Mouse (Mus musculus): ENCODE data around the gene Baiap2. TPM values are rescaled to one million over a fixed set of nuclear protein-coding genes. Genes with fewer than 3 reads are reported as not detected.

Gene Baiap2
- polyA plus RNA-seq, 1 experiment, result 78.1 TPM

GRCm38 (mm10) chr11:119961511-119961910 is 18.9 kb downstream of the Baiap2 start:
- no peaks in the 10 kb centered on the region for H3K27me3 ChIP-seq (replicated peaks; ENCODE audit: control insufficient read depth, insufficient read depth, low read length)
- no peaks in the 10 kb centered on the region; the same call in 1 of the 2 replicates for H3K36me3 ChIP-seq (ENCODE audit: control insufficient read depth, insufficient read depth, low read length)
- 0 out of 2 replicates have a peak, but pooled peaks cover 2% of the 10 kb centered on the region for H3K4me1 ChIP-seq (ENCODE audit: control insufficient read depth, insufficient read depth, low read length)
- H3K27ac ChIP-seq (ENCODE audit: insufficient read depth, low read depth, low read length), result no peak overlapping the region
- H3K4me3 ChIP-seq (ENCODE audit: insufficient read depth, low read depth, low read length), result no peak overlapping the region
- WGBS, result 75% methylated on average over 3 of the region's 3 CpGs
- no peak for DNase-seq
- TF ChIP-seq CTCF (conservative IDR thresholded peaks at IDR 0.05; ENCODE audit: insufficient read depth, insufficient read length, low read depth, low read length) (no peak), POLR2A (IDR thresholded peaks at IDR 0.05; ENCODE audit: low read depth, low read length) (no peak)

DNA sequence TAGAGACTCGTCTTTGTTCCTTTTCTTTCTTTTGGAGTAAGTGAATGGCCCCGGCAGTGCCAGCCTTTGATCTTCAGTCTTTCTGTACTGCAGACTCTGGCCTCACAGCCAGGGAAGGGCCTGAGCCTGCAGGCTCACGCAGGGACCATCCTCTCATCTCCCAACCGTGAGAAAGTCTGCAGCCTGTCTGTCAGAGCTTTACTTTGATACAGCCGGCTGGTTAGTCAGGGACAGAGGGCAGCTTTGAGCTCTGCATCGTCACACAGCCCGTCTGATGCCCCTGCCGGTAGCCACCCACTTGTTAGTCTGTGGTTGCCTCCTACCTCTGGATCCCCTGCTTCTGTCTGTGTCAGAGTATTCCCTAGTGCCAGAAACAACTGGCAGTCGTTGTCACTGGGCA is 22.5 kb downstream of the Baiap2 start:
- TF ChIP-seq CTCF (conservative IDR thresholded peaks at IDR 0.05; ENCODE audit: insufficient read depth, insufficient read length, low read depth, low read length), result no peak
- no peak for TF ChIP-seq POLR2A (IDR thresholded peaks at IDR 0.05; ENCODE audit: low read depth, low read length)
- Histone ChIP-seq H3K4me1 (ENCODE audit: control insufficient read depth, insufficient read depth, low read length) (no peaks in the 10 kb centered on the region), H3K36me3 (ENCODE audit: control insufficient read depth, insufficient read depth, low read length) (no peaks in the 10 kb centered on the region; the same call in 1 of the 2 replicates), H3K27me3 (replicated peaks; ENCODE audit: control insufficient read depth, insufficient read depth, low read length) (no peaks in the 10 kb centered on the region), H3K4me3 (ENCODE audit: insufficient read depth, low read depth, low read length) (no peak overlapping the region), H3K27ac (ENCODE audit: insufficient read depth, low read depth, low read length) (no peak overlapping the region)
- WGBS, result 46% methylated on average over 9 of the region's 9 CpGs
- no peak for DNase-seq

GRCm38 (mm10) chr11:119966294-119966693 is 23.7 kb downstream of the Baiap2 start:
- Histone ChIP-seq H3K36me3 (ENCODE audit: control insufficient read depth, insufficient read depth, low read length) (no peaks in the 10 kb centered on the region; the same call in 1 of the 2 replicates), H3K27me3 (replicated peaks; ENCODE audit: control insufficient read depth, insufficient read depth, low read length) (no peaks in the 10 kb centered on the region), H3K27ac (ENCODE audit: insufficient read depth, low read depth, low read length) (no peak overlapping the region), H3K4me1 (ENCODE audit: control insufficient read depth, insufficient read depth, low read length) (no peaks in the 10 kb centered on the region), H3K4me3 (ENCODE audit: insufficient read depth, low read depth, low read length) (no peak overlapping the region)
- no peak for DNase-seq
- TF ChIP-seq POLR2A (IDR thresholded peaks at IDR 0.05; ENCODE audit: low read depth, low read length) (no peak), CTCF (conservative IDR thresholded peaks at IDR 0.05; ENCODE audit: insufficient read depth, insufficient read length, low read depth, low read length) (no peak)
- 84% methylated on average over 6 of the region's 6 CpGs for WGBS

GRCm38 (mm10) chr11:119967401-119967800 is 24.8 kb downstream of the Baiap2 start:
- TF ChIP-seq POLR2A (IDR thresholded peaks at IDR 0.05; ENCODE audit: low read depth, low read length) (no peak), CTCF (conservative IDR thresholded peaks at IDR 0.05; ENCODE audit: insufficient read depth, insufficient read length, low read depth, low read length) (no peak)
- 89% methylated on average over 8 of the region's 8 CpGs for WGBS
- no peak overlapping the region for H3K4me3 ChIP-seq (ENCODE audit: insufficient read depth, low read depth, low read length)
- H3K36me3 ChIP-seq (ENCODE audit: control insufficient read depth, insufficient read depth, low read length), result no peaks in the 10 kb centered on the region; the same call in 1 of the 2 replicates
- no peaks in the 10 kb centered on the region for H3K27me3 ChIP-seq (replicated peaks; ENCODE audit: control insufficient read depth, insufficient read depth, low read length)
- no peak for DNase-seq
- H3K4me1 ChIP-seq (ENCODE audit: control insufficient read depth, insufficient read depth, low read length), result no peaks in the 10 kb centered on the region
- H3K27ac ChIP-seq (ENCODE audit: insufficient read depth, low read depth, low read length), result no peak overlapping the region

DNA sequence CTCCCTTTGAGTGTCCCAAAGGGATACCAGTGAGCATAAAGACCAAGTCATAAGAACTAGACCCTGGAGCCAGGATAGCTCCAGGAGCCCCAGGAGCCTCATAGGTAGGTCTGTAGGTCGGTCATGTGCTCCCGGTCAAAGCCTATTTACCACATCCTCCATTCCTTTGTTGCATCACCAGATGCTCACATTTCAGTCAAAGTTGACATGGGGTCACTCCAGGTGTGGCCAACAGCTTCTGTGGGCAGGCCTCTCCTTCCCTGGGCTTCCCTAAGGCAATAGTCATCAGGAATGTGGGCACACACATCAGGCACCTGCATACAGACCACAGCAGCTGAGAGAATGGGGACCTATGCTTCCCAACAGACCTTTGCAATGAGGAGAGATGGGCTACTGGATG is 25.3 kb downstream of the Baiap2 start:
- WGBS, result 86% methylated on average over 2 of the region's 2 CpGs
- Histone ChIP-seq H3K27me3 (replicated peaks; ENCODE audit: control insufficient read depth, insufficient read depth, low read length) (no peaks in the 10 kb centered on the region), H3K4me3 (ENCODE audit: insufficient read depth, low read depth, low read length) (no peak overlapping the region), H3K36me3 (ENCODE audit: control insufficient read depth, insufficient read depth, low read length) (no peaks in the 10 kb centered on the region; the same call in 1 of the 2 replicates), H3K27ac (ENCODE audit: insufficient read depth, low read depth, low read length) (no peak overlapping the region), H3K4me1 (ENCODE audit: control insufficient read depth, insufficient read depth, low read length) (no peaks in the 10 kb centered on the region)
- DNase-seq, result no peak
- TF ChIP-seq POLR2A (IDR thresholded peaks at IDR 0.05; ENCODE audit: low read depth, low read length) (no peak), CTCF (conservative IDR thresholded peaks at IDR 0.05; ENCODE audit: insufficient read depth, insufficient read length, low read depth, low read length) (no peak)

GRCm38 (mm10) chr11:119970021-119970851 is 27.7 kb downstream of the Baiap2 start:
- WGBS, result 66% methylated on average over 12 of the region's 12 CpGs
- H3K4me3 ChIP-seq (ENCODE audit: insufficient read depth, low read depth, low read length), result no peak overlapping the region
- TF ChIP-seq POLR2A (IDR thresholded peaks at IDR 0.05; ENCODE audit: low read depth, low read length), result no peak
- no peak for TF ChIP-seq CTCF (conservative IDR thresholded peaks at IDR 0.05; ENCODE audit: insufficient read depth, insufficient read length, low read depth, low read length)
- no peaks in the 10 kb centered on the region for H3K4me1 ChIP-seq (ENCODE audit: control insufficient read depth, insufficient read depth, low read length)
- H3K27me3 ChIP-seq (replicated peaks; ENCODE audit: control insufficient read depth, insufficient read depth, low read length), result no peaks in the 10 kb centered on the region
- H3K36me3 ChIP-seq (ENCODE audit: control insufficient read depth, insufficient read depth, low read length), result no peaks in the 10 kb centered on the region
- DNase-seq, result no peak
- no peak overlapping the region for H3K27ac ChIP-seq (ENCODE audit: insufficient read depth, low read depth, low read length)

- Histone ChIP-seq H3K27me3 (replicated peaks; ENCODE audit: control insufficient read depth, insufficient read depth, low read length) (no peaks in the 10 kb centered on the region), H3K36me3 (ENCODE audit: control insufficient read depth, insufficient read depth, low read length) (no peaks in the 10 kb centered on the region), H3K27ac (ENCODE audit: insufficient read depth, low read depth, low read length) (no peak overlapping the region), H3K4me3 (ENCODE audit: insufficient read depth, low read depth, low read length) (no peak overlapping the region), H3K4me1 (ENCODE audit: control insufficient read depth, insufficient read depth, low read length) (no peaks in the 10 kb centered on the region; the same call in 1 of the 2 replicates)
- TF ChIP-seq CTCF (conservative IDR thresholded peaks at IDR 0.05; ENCODE audit: insufficient read depth, insufficient read length, low read depth, low read length) (no peak), POLR2A (IDR thresholded peaks at IDR 0.05; ENCODE audit: low read depth, low read length) (no peak)
- DNase-seq, result no peak
- 89% methylated on average over 4 of the region's 4 CpGs for WGBS
Observed at GRCm38 (mm10) chr11:119973789-119974188, 31.2 kb downstream of the Baiap2 start.

Measured in kidney, adult 2 months (tissue).